Mouse (Mus musculus) T-cell, adult 2 months (primary cell): Measurements from ENCODE around the gene Itpa.

ENCODE experiments used
- DNase-seq: peaks from one replicate; pipeline ENCODE4 v3.0.0; 2022; ENCODE audit warnings: low spot score

The Itpa gene

DNA sequence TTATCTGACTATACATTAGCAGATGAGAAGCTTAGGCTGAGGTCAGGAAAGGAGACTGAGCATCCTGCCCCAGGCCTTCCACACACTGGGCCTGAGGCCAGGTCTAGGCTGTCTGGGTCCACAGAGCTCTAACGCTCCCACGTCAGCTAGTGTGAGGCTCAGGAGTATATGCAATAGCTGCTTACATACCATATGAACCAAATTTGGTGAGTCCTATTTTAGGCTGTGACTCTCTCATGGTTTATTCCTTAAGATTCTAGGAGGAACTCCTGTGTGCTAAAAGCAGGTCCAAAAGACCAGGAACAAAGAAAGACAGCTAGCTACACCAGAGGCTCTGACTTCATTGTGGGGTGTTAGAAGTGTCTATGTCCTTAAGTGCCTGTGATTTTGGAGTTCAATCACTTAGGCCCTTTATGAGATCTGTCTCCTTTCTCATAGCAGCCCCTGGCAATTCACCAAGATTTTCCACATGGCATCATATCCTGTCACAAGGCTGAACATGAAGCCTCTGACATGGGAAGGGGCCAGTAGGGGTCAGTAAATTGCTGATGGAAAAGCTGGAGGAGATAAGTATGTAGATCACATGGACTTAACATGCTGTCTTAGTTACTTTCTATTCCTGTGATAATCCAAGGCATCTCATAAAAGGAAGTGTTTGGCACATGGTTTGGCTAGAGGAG, 61.6 kb downstream of the Itpa start:
- DNase-seq = no peak

DNA sequence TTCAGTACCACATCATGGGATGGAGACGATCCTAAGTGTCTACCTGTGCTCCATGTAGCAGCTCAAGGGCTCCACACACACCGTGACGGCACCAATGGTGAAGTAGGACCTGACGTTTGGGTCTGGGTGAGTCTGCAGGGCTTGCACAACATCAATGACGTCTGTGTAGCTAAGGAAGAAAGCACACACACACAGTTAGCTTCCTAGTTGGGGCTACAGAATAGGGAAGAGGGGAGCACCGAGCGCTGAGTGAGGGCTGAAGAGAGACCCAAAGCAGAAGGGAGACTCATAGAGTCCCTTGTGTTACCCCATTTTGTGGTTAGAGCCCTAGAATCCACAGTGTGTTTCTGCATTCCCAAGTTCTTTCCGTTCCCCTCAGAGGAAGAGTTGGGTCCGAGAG, 63.3 kb downstream of the Itpa start:
- DNase-seq = no peak
